ENCODE assay signal across 9 mouse cellular contexts in the genomic region with DNA sequence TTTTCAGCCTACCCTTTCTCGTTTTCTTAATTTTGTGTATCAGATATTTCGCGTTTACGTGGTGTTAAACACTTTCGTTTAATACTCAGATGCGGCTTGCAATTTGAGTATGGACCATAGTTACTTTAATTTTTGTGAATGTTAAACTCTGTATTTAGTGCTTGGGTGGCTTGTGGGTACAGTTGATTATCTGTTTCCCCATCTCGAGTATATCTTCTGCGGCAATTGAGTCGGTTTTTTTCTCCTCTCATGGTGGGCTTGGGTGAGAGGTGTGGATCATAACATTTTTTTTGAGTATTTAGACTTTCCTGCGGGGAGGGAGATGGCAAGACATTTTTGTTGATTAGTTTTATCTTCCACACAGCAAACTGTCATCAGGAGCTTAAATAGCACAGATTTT. TPM values are rescaled to one million over a fixed set of nuclear protein-coding genes. Genes with fewer than 3 reads are reported as not detected.
DNase-seq lines count a peak whose midpoint lies in the region; ATAC-seq and TF ChIP-seq lines count a peak whose summit lies in the region.
"Had no signal": no experiment of that assay in that cellular context is flagged by ENCODE, and none has a peak within 500 bp of the region (broad histone marks: within the 10 kb centered on the region; RNA-seq: fewer than 3 reads in every experiment).

No protein-coding gene starts in this region.

- no peak for DNase-seq in layer of hippocampus, adult 2 months (ENCODE audit: low spot score in 2 of 2)
- no peak for DNase-seq in layer of hippocampus, postnatal 36 days
- no peak for DNase-seq in spleen, adult 18-20 months
- no peak for DNase-seq in thymus, postnatal 14 days
- DNase-seq in layer of hippocampus, adult 18-20 months (ENCODE audit: low spot score in 2 of 2): no peak

- H3K4me1 ChIP-seq in embryonic facial prominence, embryonic 12.5 days: peaks cover 20% of the 10 kb centered on the region
- peaks cover 12% of the 10 kb centered on the region for H3K4me1 ChIP-seq in intestine, embryonic 15.5 days (replicated peaks)
- H3K4me1 ChIP-seq in neural tube, embryonic 12.5 days: peaks cover 25% of the 10 kb centered on the region

- WGBS in embryonic facial prominence, embryonic 12.5 days: 31% methylated on average over 10 of the region's 10 CpGs
- WGBS in intestine, embryonic 15.5 days: 29% methylated on average over 10 of the region's 10 CpGs
- WGBS in neural tube, embryonic 12.5 days: 45% methylated on average over 10 of the region's 10 CpGs

- peaks cover 24% of the 10 kb centered on the region for H3K36me3 ChIP-seq in embryonic facial prominence, embryonic 12.5 days
- peaks cover 6% of the 10 kb centered on the region; the same call in 1 of the 2 replicates for H3K36me3 ChIP-seq in intestine, embryonic 15.5 days
- peaks cover 12% of the 10 kb centered on the region for H3K36me3 ChIP-seq in neural tube, embryonic 12.5 days

- no peaks in the 10 kb centered on the region for H3K27me3 ChIP-seq in embryonic facial prominence, embryonic 12.5 days
- H3K27me3 ChIP-seq in intestine, embryonic 15.5 days (replicated peaks): no peaks in the 10 kb centered on the region
- H3K27me3 ChIP-seq in neural tube, embryonic 12.5 days (replicated peaks): no peaks in the 10 kb centered on the region

- H3K9ac ChIP-seq in embryonic facial prominence, embryonic 12.5 days: peak overlapping the region; percentile 98
- H3K9ac ChIP-seq in intestine, embryonic 15.5 days: peak overlapping the region; percentile 71
- H3K9ac ChIP-seq in neural tube, embryonic 12.5 days: peak overlapping the region; percentile 98

- H3K4me2 ChIP-seq in embryonic facial prominence, embryonic 12.5 days (replicated peaks): peak overlapping the region; percentile 82
- peak overlapping the region; percentile 59 for H3K4me2 ChIP-seq in intestine, embryonic 15.5 days (replicated peaks)
- H3K4me2 ChIP-seq in neural tube, embryonic 12.5 days (replicated peaks): peak overlapping the region; percentile 61

- no peak for TF ChIP-seq CTCF in layer of hippocampus, adult 2 months (conservative IDR thresholded peaks at IDR 0.05)

- peak overlapping the region; percentile 90 for H3K27ac ChIP-seq in layer of hippocampus, adult 2 months
- H3K27ac ChIP-seq in embryonic facial prominence, embryonic 12.5 days: peak overlapping the region; percentile 99
- H3K27ac ChIP-seq in intestine, embryonic 15.5 days: no peak overlapping the region
- H3K27ac ChIP-seq in neural tube, embryonic 12.5 days: no peak overlapping the region

- no peaks in the 10 kb centered on the region for H3K9me3 ChIP-seq in embryonic facial prominence, embryonic 12.5 days
- H3K9me3 ChIP-seq in intestine, embryonic 15.5 days: no peaks in the 10 kb centered on the region
- no peaks in the 10 kb centered on the region for H3K9me3 ChIP-seq in neural tube, embryonic 12.5 days

- no peak for ATAC-seq in embryonic facial prominence, embryonic 12.5 days (ENCODE audit: insufficient number of reproducible peaks, insufficient read depth, low FRiP score, low TSS enrichment)
- no peak for ATAC-seq in intestine, embryonic 15.5 days
- ATAC-seq in neural tube, embryonic 12.5 days (ENCODE audit: low FRiP score, low read depth): no peak

- H3K4me3 ChIP-seq in layer of hippocampus, adult 2 months: peak overlapping the region; percentile 78
- peak overlapping the region; percentile 96 for H3K4me3 ChIP-seq in embryonic facial prominence, embryonic 12.5 days
- peak overlapping the region; percentile 99 for H3K4me3 ChIP-seq in intestine, embryonic 15.5 days (replicated peaks)
- H3K4me3 ChIP-seq in neural tube, embryonic 12.5 days: peak overlapping the region; percentile 98

RNA-seq across cellular contexts. Expression of gene Srsf2, which starts 1.4 kb away (rescaled TPM):
- total RNA-seq in layer of hippocampus, adult 2 months (2021): 100 to 1,000 TPM; 163 to 180 TPM
- total RNA-seq in layer of hippocampus, postnatal 36 days (2021): 100 to 1,000 TPM; 170 to 180 TPM
- polyA plus RNA-seq in embryonic facial prominence, embryonic 12.5 days (2016; fragmentation: Nextera tagmentation; extraction: Ambion mirVana): 915 and 968 TPM in 2 replicates
- 723 and 765 TPM in 2 replicates for polyA plus RNA-seq in intestine, embryonic 15.5 days (2015; fragmentation: Nextera tagmentation; extraction: Ambion mirVana)
- polyA plus RNA-seq in neural tube, embryonic 12.5 days (2016; fragmentation: Nextera tagmentation; extraction: Ambion mirVana): 791 and 816 TPM in 2 replicates
- 100 to 1,000 TPM; 166 to 176 TPM for total RNA-seq in layer of hippocampus, adult 18-20 months (2021)

RNA-seq across cellular contexts. Expression of gene Mfsd11, which starts 2.0 kb away (rescaled TPM):
- 10 to 100 TPM; 41.0 to 41.6 TPM for total RNA-seq in layer of hippocampus, adult 2 months (2021)
- 10 to 100 TPM; 38.7 to 51.4 TPM for total RNA-seq in layer of hippocampus, postnatal 36 days (2021)
- 47.8 and 51.2 TPM in 2 replicates for polyA plus RNA-seq in embryonic facial prominence, embryonic 12.5 days (2016; fragmentation: Nextera tagmentation; extraction: Ambion mirVana)
- 39.4 and 47.3 TPM in 2 replicates for polyA plus RNA-seq in intestine, embryonic 15.5 days (2015; fragmentation: Nextera tagmentation; extraction: Ambion mirVana)
- polyA plus RNA-seq in neural tube, embryonic 12.5 days (2016; fragmentation: Nextera tagmentation; extraction: Ambion mirVana): 48.2 and 49.3 TPM in 2 replicates
- 10 to 100 TPM; 36.3 to 39.1 TPM for total RNA-seq in layer of hippocampus, adult 18-20 months (2021)

RNA-seq across cellular contexts. Expression of gene Jmjd6, which starts 11.0 kb away (rescaled TPM):
- 10 to 100 TPM; 26.2 to 32.2 TPM for total RNA-seq in layer of hippocampus, adult 2 months (2021)
- 10 to 100 TPM; 35.0 to 44.9 TPM for total RNA-seq in layer of hippocampus, postnatal 36 days (2021)
- polyA plus RNA-seq in embryonic facial prominence, embryonic 12.5 days (2016; fragmentation: Nextera tagmentation; extraction: Ambion mirVana): 79.2 and 80.5 TPM in 2 replicates
- polyA plus RNA-seq in intestine, embryonic 15.5 days (2015; fragmentation: Nextera tagmentation; extraction: Ambion mirVana): 81.2 and 88.5 TPM in 2 replicates
- polyA plus RNA-seq in neural tube, embryonic 12.5 days (2016; fragmentation: Nextera tagmentation; extraction: Ambion mirVana): 92.0 and 94.4 TPM in 2 replicates
- 10 to 100 TPM; 38.3 to 39.9 TPM for total RNA-seq in layer of hippocampus, adult 18-20 months (2021)

RNA-seq across cellular contexts. Expression of gene Mettl23, which starts 11.2 kb away (rescaled TPM):
- 10 to 100 TPM; 23.0 to 26.8 TPM for total RNA-seq in layer of hippocampus, adult 2 months (2021)
- total RNA-seq in layer of hippocampus, postnatal 36 days (2021): 10 to 100 TPM; 30.3 to 30.4 TPM
- 63.7 and 71.2 TPM in 2 replicates for polyA plus RNA-seq in embryonic facial prominence, embryonic 12.5 days (2016; fragmentation: Nextera tagmentation; extraction: Ambion mirVana)
- 62.0 and 63.7 TPM in 2 replicates for polyA plus RNA-seq in intestine, embryonic 15.5 days (2015; fragmentation: Nextera tagmentation; extraction: Ambion mirVana)
- polyA plus RNA-seq in neural tube, embryonic 12.5 days (2016; fragmentation: Nextera tagmentation; extraction: Ambion mirVana): 63.7 and 64.0 TPM in 2 replicates
- 10 to 100 TPM; 25.7 to 27.4 TPM for total RNA-seq in layer of hippocampus, adult 18-20 months (2021)

RNA-seq across cellular contexts. Expression of gene Mxra7, which starts 26.4 kb away (rescaled TPM):
- 10 to 100 TPM; 20.0 to 23.4 TPM for total RNA-seq in layer of hippocampus, adult 2 months (2021)
- 10 to 100 TPM; 22.3 to 22.6 TPM for total RNA-seq in layer of hippocampus, postnatal 36 days (2021)
- polyA plus RNA-seq in embryonic facial prominence, embryonic 12.5 days (2016; fragmentation: Nextera tagmentation; extraction: Ambion mirVana): 31.7 and 34.1 TPM in 2 replicates
- 25.5 and 27.9 TPM in 2 replicates for polyA plus RNA-seq in intestine, embryonic 15.5 days (2015; fragmentation: Nextera tagmentation; extraction: Ambion mirVana)
- polyA plus RNA-seq in neural tube, embryonic 12.5 days (2016; fragmentation: Nextera tagmentation; extraction: Ambion mirVana): 91.2 and 110 TPM in 2 replicates
- total RNA-seq in layer of hippocampus, adult 18-20 months (2021): 10 to 100 TPM; 21.1 to 21.5 TPM
- total RNA-seq: neutrophil, adult 5-6 weeks had no signal

Comparison
In these comparisons a context has a peak if more than half of its experiments do, and no peak if none do; other contexts are left out.
1. H3K27ac ChIP-seq: peak in layer of hippocampus, adult 2 months (single experiment) and embryonic facial prominence, embryonic 12.5 days (single experiment); none in intestine, embryonic 15.5 days (single experiment) and neural tube, embryonic 12.5 days (single experiment).
2. Peak in every context shown above with its lines, with median percentiles within 50 percentile points of each other: H3K4me3 ChIP-seq, H3K4me2 ChIP-seq and H3K9ac ChIP-seq.